ENCODE assay signal across 8 mouse cellular contexts in the genomic region with DNA sequence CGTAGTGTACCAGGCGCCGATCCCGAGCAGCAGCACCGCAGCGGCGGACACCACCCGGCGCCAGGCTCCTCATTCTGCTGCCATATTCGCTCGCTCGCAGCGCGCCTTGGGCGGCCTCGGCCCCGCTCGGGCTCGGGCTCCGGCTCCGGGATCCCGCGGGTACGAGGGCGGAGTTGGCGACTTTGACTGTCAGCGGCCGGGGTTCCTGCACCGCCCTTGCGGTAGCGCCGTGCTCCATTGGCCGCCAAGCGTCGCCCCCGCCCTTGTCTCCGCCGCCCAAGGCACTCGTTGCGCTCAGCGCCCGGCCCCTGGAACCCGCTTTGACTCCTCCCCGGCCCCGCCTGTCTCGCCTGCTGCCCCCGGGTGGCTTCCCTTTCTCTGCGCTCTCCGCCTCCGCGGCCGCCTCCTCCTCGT. TPM values are rescaled to one million over a fixed set of nuclear protein-coding genes. Genes with fewer than 3 reads are reported as not detected.
A peak's percentile ranks its signal among the peaks of the same experiment; 100 is the strongest.
DNase-seq lines count a peak whose midpoint lies in the region; ATAC-seq and TF ChIP-seq lines count a peak whose summit lies in the region.

A gene (minus strand): TSS at position 155 of the 414 bp plus-strand sequence.

- under 1% methylated on average over 51 of the region's 53 CpGs for WGBS in bone marrow, adult 2 months
- WGBS in heart, embryonic 10.5 days, result under 1% methylated on average over 53 of the region's 53 CpGs
- under 1% methylated on average over 53 of the region's 53 CpGs for WGBS in kidney, embryonic 15.5 days

- DNase-seq in 416B (ENCODE audit: low read depth), result peak; percentile 93
- peak; percentile 98 for DNase-seq in heart, embryonic 10.5 days (ENCODE audit: low spot score)
- peak; percentile 94 for DNase-seq in liver
- peak; percentile 90 to 94 for DNase-seq in spleen, postnatal 4 days (ENCODE audit: low spot score in 2 of 2)

- peak within 1 kb of the TSS; percentile 66 for H3K9ac ChIP-seq in kidney, embryonic 15.5 days

- no peaks in the 10 kb centered on the region for H3K36me3 ChIP-seq in heart, embryonic 10.5 days
- H3K36me3 ChIP-seq in kidney, embryonic 15.5 days, result no peaks in the 10 kb centered on the region

- H3K27ac ChIP-seq in bone marrow, adult 2 months (ENCODE audit: control insufficient read depth, insufficient read depth, low read depth, low read length, poor library complexity), result peak within 1 kb of the TSS; percentile 96
- H3K27ac ChIP-seq in embryonic fibroblast, embryonic 13.5 days (ENCODE audit: insufficient read depth, low read length), result peak within 1 kb of the TSS; percentile 42; the same call in 1 of the 2 replicates
- H3K27ac ChIP-seq in heart, embryonic 10.5 days, result peak within 1 kb of the TSS; percentile 89
- H3K27ac ChIP-seq in kidney, embryonic 15.5 days, result peak within 1 kb of the TSS; percentile 87

- H3K4me1 ChIP-seq in bone marrow, adult 2 months (ENCODE audit: control insufficient read depth, insufficient read depth, low read length), result peaks cover 5% of the 10 kb centered on the region; the same call in 1 of the 2 replicates
- peaks cover 12% of the 10 kb centered on the region for H3K4me1 ChIP-seq in embryonic fibroblast, embryonic 13.5 days (ENCODE audit: control insufficient read depth, insufficient read depth, low read length)
- peaks cover 57% of the 10 kb centered on the region for H3K4me1 ChIP-seq in heart, embryonic 10.5 days
- peaks cover 35% of the 10 kb centered on the region for H3K4me1 ChIP-seq in kidney, embryonic 15.5 days

- peak; percentile 96 for ATAC-seq in kidney, embryonic 15.5 days (replicated peaks; ENCODE audit: low FRiP score)
- peak; percentile 91 for ATAC-seq in monocyte, adult 5-6 weeks (replicated peaks; ENCODE audit: insufficient number of reproducible peaks, low FRiP score, low TSS enrichment, poor library complexity, severe bottlenecking)

- H3K9me3 ChIP-seq in heart, embryonic 10.5 days, result no peaks in the 10 kb centered on the region
- H3K9me3 ChIP-seq in kidney, embryonic 15.5 days (replicated peaks), result no peaks in the 10 kb centered on the region

- peak; percentile 91; the same call in 1 of the 2 replicates for TF ChIP-seq POLR2A in bone marrow, adult 2 months (IDR thresholded peaks at IDR 0.05; ENCODE audit: borderline replicate concordance, control insufficient read depth, low read depth, low read length)
- TF ChIP-seq POLR2A in embryonic fibroblast, embryonic 13.5 days (IDR thresholded peaks at IDR 0.05; ENCODE audit: low read depth, low read length), result peak; percentile 84

- H3K4me2 ChIP-seq in kidney, embryonic 15.5 days, result peak within 1 kb of the TSS; percentile 100

- 0 out of 2 replicates have a peak, but pooled peaks have one; percentile 17 for TF ChIP-seq CTCF in bone marrow, adult 2 months (IDR thresholded peaks at IDR 0.05; ENCODE audit: control insufficient read depth, insufficient read depth, low read length)
- TF ChIP-seq CTCF in embryonic fibroblast, embryonic 13.5 days (IDR thresholded peaks at IDR 0.05; ENCODE audit: borderline replicate concordance, insufficient read depth, low read length), result no peak

- peak within 1 kb of the TSS; percentile 86 for H3K4me3 ChIP-seq in bone marrow, adult 2 months (replicated peaks; ENCODE audit: control insufficient read depth, low read depth, low read length)
- H3K4me3 ChIP-seq in embryonic fibroblast, embryonic 13.5 days (ENCODE audit: insufficient read depth, low read length), result peak within 1 kb of the TSS; percentile 87
- H3K4me3 ChIP-seq in heart, embryonic 10.5 days, result peak within 1 kb of the TSS; percentile 74
- H3K4me3 ChIP-seq in kidney, embryonic 15.5 days (replicated peaks), result peak within 1 kb of the TSS; percentile 68

- H3K27me3 ChIP-seq in heart, embryonic 10.5 days (ENCODE audit: insufficient read depth, poor library complexity, severe bottlenecking), result peaks cover 52% of the 10 kb centered on the region
- H3K27me3 ChIP-seq in kidney, embryonic 15.5 days, result peaks cover 58% of the 10 kb centered on the region

RNA-seq across cellular contexts. Expression of the gene that starts here (rescaled TPM):
- polyA plus RNA-seq in bone marrow, adult 2 months (2011; ENCODE audit: insufficient read depth, insufficient read length, low replicate concordance, missing spikeins), result 3.4 and 10.4 TPM in 2 replicates
- polyA plus RNA-seq in embryonic fibroblast, embryonic 13.5 days (2011; ENCODE audit: insufficient read length, low read depth, missing spikeins), result 4.2 and 9.6 TPM in 2 replicates
- 0.88 and 0.99 TPM in 2 replicates for polyA plus RNA-seq in heart, embryonic 10.5 days (2016; fragmentation: Nextera tagmentation; extraction: Ambion mirVana)
- polyA plus RNA-seq in kidney, embryonic 15.5 days (2015; fragmentation: Nextera tagmentation; extraction: Ambion mirVana), result 0.28 and 0.65 TPM in 2 replicates
- 19.6 to 26.1 TPM (median 20.8 TPM) in 3 replicates for total RNA-seq in monocyte, adult 5-6 weeks (2017)

Comparison
In these comparisons a context has a peak if more than half of its experiments do, and no peak if none do; other contexts are left out.
1. Peak in every context shown above with its lines: DNase-seq, ATAC-seq, H3K4me3 ChIP-seq and H3K27ac ChIP-seq.
2. Peak in DNase-seq, H3K4me3 ChIP-seq and H3K27ac ChIP-seq in heart, embryonic 10.5 days; RNA of the gene not detected or under 1 TPM.
3. Peak in ATAC-seq, H3K4me3 ChIP-seq, H3K27ac ChIP-seq, H3K9ac ChIP-seq and H3K4me2 ChIP-seq in kidney, embryonic 15.5 days; RNA of the gene not detected or under 1 TPM.
4. H3K27ac ChIP-seq: peak in every context shown above with its lines; median percentile 96 in bone marrow, adult 2 months; 89 in heart, embryonic 10.5 days; 87 in kidney, embryonic 15.5 days; 42 in embryonic fibroblast, embryonic 13.5 days.